Mouse (Mus musculus) embryonic fibroblast, embryonic 13.5 days (primary cell): ENCODE results near the gene Pde4d.

Experiments used
- CTCF ChIP-seq: IDR thresholded peaks from 2 replicates; pipeline ENCODE4 v1.5.1; 2011; ENCODE audit warnings: mild to moderate bottlenecking, control low read depth, low read length, moderate library complexity, borderline replicate concordance; ENCODE audit not compliant: insufficient read depth
- POLR2A ChIP-seq: IDR thresholded peaks from 2 replicates; pipeline ENCODE4 v1.6.1; 2011; ENCODE audit warnings: low read depth, mild to moderate bottlenecking, control low read depth, low read length, moderate library complexity

DNA sequence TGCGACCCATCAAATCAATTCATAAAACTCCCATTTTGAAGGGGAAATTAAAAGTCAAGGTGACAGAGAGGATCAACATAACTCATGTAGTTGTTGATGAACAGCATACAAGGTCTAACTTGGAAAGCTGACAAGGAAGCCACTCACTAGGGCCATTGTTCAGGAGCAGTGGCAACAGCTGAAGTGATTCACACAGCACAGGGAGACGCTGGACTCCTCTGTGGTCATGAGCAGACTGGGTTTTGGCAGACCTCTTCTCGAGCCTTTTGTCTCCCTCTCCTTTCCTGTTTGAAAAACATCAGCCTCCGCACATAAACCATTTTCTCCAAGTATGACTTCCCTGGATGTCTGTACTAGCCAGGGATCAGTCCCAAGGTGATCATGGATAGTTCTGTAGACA, 1094.9 kb downstream of the Pde4d start:
- TF ChIP-seq POLR2A = no peak
- TF ChIP-seq CTCF = no peak
